Mouse (Mus musculus): ENCODE data around the gene Rnaseh1.

The Rnaseh1 gene

DNA sequence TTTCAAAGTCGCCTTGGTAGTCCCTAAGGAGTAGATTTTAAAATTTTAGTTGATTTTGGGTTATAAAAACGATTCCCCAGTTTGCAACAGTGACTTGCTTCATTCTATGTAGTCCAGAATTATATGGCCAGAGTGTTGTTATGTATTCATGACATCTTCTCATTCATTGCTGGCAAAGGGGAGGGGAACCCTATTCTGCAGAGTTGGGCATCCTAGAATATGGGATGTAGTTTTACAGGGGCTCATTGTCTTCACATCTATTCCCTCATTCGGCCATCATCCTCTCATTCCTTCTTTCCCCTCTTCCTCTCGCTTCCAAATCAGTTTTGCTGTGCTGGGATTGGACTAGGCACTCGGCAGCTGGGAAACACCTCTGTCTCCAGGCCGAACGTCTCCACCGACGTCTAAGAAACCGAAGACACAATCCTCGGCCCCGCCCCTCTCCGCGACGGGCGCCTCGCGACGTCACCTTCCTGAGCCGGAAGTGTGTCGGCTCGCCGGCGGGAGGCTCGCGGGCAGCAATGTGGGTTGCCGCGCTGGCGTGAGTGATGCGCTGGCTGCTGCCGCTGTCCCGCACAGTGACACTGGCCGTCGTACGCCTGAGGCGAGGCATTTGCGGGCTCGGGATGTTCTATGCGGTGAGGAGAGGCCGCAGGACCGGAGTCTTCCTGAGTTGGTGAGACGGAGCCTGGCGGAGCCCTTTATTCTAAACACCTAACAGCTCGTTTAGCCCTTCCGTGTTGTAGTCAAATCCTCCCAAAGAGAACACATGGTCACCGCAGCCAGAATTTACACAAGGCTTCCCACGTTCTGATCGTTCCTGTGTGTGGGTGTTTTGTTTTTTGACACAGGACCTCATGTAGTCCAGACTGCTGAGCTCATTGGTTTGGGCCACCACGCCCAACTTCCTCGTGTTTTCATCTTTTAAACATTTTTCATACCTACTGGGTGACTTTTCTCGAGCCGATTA lies at the start of gene Rnaseh1:
Gene Rnaseh1 (plus strand): TSS at position 462 of the 970 bp plus-strand sequence.
- DNase-seq (ENCODE audit: extremely low read depth, low read depth, low spot score): no peak

DNA sequence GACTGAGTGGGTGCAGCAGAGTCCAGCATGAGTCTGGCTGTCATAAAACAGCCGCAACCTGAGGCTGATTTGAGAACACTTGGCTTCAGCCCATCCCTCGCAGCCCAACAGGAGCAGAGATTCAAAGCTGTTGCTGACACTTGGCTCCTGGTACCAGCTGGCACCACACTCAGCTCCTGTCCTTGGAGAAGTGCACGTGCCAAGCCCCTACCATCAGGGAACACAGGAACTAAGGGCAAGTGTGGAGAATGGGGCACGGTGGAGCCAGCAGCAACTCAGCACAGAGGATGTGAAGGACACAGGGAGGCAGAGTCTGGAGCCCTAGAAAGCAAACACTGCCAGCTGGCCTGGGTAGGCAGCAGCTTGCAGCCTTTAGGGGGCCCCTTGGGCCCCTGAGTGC lies 47.1 kb upstream of the Rnaseh1 start:
- no peak for DNase-seq (ENCODE audit: extremely low read depth, low read depth, low spot score)

DNA sequence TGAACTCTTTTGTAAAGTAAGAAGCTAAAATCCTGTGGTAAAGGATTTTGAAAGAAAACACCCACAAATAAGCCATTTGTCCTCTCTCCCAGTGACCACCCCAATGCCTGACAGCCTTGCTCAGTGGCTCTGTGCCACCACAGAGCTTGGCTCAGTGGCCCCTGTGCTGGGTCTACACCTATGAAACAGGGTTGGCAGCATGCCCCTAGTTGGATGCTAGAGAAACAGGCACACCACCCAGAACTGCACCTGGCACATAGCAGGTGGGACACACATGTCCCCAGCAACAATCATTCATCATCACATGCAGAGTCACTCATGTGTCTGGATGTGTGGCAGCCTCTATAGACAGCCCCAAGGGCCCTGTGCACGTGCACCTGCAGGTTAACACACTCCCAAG lies 45.9 kb upstream of the Rnaseh1 start:
- DNase-seq (ENCODE audit: extremely low read depth, low read depth, low spot score): no peak

DNA sequence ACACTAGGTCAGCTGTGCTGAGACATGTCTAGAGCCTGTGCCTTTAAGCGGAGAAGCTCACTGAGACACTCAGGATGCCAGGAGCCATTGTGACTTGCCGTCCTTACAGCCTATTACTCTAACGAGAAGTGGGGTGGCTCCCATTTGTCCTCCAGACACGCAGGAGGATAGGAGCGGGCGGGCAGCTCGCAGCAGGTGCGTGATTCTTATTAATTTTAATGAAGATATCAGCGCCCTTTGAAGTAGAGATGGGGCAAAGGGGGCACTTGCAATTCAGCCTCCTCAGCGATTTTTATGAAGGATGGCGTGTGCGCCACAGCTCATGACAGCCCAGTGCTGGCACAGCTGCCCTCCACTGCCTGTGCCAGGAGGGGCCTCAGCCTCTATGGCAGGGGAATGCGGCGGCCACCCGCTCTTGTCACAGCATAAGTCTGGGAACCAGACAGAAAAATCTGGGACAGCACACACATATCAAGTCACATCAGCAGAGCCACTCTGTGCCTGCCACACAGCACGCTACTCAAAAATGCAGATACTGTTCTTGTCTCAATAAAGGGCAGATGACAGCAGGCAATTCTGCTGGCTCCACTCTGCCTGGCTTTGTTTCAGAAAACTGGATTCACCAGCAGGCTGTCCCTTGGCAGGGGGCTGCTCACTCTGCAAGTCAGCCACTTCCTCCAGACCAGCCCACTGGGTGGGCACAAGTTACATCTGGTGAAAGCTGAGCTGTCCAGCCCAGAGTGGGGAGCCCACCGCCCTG lies 41.7 kb upstream of the Rnaseh1 start:
- no peak for DNase-seq (ENCODE audit: extremely low read depth, low read depth, low spot score)

DNA sequence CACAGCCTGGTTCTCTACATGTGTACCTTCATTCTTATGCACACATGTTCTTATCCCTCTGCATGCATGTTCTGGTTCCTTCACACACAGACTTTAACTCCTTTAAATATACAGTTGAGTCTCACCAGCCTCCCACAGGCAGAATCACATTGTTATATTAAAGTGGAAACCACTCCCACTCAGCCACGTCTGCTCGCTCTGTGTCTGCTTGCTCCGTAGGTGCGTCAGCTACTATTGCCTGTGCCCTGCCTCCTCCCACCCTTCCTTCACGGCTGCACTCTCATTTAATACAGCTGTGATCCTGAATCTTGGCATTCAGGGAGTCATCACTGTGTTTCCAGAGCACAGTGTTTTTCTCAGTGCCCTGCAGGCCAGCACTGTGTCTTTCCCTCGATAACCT lies 37.0 kb upstream of the Rnaseh1 start:
- DNase-seq (ENCODE audit: extremely low read depth, low read depth, low spot score): no peak

DNA sequence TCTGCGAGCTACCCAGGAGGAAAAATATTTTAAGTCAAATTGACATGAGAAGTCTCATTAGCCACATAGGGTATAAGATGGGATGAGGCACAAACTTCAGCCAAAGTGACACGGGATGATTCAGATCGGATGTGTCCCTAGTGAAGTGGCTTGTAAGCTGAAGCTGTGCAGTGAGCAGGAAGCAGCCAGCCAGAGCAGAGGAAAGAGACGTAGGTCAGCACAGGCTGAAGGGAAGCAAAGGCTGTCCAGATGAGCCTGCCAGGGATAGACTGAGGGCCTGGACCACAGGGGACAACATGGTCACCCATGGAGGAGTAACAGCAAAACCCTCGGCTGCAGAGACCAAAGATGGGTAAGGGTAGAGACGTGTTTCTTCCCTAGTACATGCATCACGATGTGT lies 35.0 kb upstream of the Rnaseh1 start:
- DNase-seq (ENCODE audit: extremely low read depth, low read depth, low spot score): no peak

DNA sequence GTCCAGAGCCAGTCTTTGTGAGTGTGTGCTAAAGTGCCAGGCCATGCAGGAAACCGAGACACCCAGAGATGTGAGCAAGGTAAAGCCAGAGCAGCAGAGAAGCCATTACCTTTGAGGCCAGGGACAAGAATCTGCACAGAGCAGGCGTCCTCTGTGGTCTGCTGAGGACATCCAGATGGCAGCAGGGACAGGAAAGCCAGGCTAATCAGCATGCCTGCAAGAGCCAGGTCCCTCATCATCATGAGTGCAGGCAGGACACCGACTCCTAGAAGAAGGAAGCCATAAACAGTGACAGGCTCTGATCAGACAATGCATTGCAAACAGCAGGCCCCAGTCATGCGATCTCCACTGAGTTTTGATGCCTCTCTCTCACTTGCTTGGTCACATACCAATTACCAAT lies 32.1 kb upstream of the Rnaseh1 start:
- no peak for DNase-seq (ENCODE audit: extremely low read depth, low read depth, low spot score)

DNA sequence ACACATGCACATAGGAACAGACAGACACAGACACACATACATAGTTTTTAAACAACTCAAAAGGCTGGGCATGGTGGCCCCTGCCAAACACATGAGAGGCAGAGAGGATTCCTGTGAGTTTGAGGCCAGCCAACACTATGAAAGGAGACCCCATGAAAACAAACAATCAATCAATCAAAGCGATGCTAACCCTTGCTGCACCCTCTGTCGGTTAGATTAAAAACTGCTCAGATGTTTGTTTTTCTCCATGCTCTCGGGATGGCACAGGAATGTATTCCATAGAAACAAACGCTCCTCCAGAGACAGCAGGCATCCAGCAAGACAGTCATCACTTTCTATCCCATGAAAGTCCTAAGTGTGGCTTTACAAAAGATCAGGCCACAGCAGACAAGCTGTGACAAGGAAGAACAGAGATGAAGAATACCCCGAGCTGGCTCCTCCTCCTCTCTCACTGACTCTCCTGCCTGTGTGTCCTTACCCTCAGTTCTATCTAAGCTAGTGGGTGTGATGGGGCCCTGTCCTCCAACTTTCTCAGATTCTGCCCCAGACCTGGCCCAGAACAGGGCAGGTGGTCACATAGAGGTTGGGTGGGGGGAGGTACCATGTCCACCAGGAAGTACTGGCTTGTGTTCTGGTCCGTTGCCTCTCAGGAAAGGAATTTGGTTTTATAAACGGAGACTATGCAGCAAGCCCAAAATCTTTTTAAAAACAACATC lies 27.8 kb upstream of the Rnaseh1 start:
- no peak for DNase-seq (ENCODE audit: extremely low read depth, low read depth, low spot score)

DNA sequence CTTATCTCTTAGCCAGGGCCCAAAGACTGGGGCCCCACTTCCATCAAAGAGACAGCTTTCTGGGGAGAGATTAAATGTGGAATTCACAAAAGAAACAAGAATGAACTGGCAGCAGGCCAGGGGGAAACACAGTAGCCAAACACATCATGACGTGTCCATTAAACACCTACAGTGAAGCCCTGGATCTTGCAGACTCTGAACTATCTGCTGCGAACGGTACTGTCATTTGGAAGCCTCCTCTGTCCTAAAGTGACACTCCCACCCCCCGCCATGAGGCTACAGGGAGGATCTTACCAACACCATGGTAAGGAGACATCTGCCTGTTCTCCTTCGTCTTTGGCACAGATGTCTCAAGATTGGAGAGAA lies 27.3 kb upstream of the Rnaseh1 start:
- DNase-seq (ENCODE audit: extremely low read depth, low read depth, low spot score): no peak

DNA sequence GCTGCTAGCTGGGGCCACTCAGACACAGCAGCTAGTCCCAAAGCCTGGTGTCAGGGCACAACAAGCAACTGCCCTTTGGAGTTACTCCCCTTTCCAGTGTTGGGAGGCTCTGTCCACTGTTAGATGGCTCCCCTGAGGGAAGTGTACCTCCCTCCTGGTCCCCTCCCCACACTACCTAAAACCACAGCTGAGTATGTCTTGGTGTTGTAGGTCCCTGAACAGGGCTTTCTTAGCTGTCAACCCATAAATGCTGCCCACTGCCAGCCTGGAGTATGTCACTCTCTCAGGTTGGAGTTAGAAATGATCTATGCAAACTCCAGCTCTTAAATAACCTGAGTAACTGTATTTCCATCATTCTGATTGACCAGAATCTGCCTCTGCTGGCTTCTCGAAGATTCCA lies 26.8 kb upstream of the Rnaseh1 start:
- DNase-seq (ENCODE audit: extremely low read depth, low read depth, low spot score): no peak

DNA sequence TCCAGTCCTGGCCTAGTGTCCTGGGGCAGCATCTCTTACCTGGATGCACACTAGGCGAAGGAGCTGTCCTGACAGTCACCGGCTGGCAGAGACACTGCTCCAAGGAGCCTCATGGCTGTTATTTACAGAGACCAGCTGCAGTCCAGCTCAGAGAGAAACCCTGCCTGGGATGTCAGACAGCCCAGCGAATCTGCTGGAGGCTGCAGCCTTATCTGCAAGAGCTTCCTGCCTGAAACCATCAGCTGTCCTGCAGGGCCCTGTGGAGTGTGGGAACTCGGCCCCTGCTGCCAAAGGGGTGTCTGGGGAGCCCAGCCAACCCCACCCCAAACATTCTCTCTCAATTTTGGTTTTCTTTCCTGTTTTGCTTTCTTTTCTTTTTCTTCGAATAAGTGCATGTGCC lies 26.2 kb upstream of the Rnaseh1 start, which contains the start of gene Colec11:
Gene Colec11 (minus strand): TSS at position 183 of the 400 bp plus-strand sequence.
- no peak for DNase-seq (ENCODE audit: extremely low read depth, low read depth, low spot score)

DNA sequence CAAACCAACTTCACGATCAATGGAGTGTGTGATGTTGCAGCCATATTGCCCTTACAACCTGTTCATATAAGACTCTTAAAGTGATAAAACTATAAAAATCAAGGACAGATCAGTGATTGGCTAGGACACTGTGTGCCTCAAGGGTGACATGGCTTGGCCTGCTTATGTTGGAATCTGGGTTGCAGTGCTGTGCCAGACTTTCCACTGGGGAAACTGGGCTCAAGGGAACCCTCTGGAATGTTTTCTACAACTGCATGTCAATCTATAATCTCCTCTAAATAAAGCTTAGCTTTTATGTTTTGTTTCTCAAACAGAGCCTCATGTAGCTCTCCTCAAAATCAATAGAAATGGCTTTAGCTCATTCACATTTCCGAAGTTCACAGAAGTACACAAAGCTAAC lies 25.2 kb upstream of the Rnaseh1 start:
- DNase-seq (ENCODE audit: extremely low read depth, low read depth, low spot score): peak; percentile 19

DNA sequence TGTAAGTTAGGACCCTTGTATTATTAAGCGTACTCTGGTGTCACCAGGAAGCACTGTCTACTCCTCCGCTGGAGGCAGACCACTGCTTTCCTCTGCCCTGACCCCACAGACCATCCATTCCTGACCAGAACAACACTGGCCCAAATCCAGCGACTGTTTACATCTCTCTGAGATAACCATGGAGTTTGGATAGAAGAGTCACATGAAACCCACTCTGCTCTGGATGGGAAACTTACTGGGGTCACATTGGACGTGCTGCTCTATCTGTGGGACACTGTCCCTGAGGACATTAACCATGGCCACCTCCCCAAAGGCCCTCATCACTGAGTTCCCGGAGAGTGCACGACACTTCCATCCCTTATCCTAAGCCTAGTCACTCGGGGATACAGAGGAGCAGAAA lies 24.0 kb upstream of the Rnaseh1 start:
- no peak for DNase-seq (ENCODE audit: extremely low read depth, low read depth, low spot score)

DNA sequence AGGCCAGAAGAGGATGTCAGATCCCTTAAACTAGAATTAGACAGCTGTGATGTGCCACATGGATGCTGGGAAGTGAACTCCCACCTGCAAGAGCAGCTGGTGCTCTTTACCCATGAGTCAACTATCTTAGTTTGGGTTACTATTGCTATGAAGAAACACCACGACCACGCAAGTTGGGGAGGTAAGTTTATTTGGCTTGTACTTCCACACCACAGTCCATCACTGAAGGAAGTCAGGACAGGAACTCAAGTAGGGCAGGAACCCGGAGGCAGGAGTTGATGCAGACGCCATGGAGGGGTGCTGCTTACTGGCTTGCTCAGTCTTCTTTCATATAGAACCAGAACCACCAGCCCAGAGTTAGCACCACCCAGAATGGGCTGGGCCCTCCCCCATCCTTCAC lies 22.3 kb upstream of the Rnaseh1 start:
- DNase-seq (ENCODE audit: extremely low read depth, low read depth, low spot score): no peak

DNA sequence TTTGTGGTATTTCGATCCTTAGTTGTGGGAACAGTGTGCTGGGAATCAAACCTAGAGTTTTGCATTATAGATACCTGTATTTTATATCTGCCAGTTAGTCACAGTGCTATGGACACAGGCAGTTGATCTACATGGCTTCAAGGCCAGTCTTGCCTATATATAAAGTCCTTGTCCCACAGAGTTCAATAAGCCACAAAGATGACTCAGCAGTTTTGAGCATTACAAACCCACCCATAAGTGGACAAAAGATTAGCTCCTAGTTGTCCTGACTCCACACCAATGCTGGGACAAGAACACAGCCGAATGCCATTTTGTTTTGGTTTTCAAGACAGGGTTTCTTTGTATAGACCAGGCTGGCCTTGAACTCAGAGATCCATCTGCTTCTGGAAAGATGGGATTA lies 21.0 kb upstream of the Rnaseh1 start:
- DNase-seq (ENCODE audit: extremely low read depth, low read depth, low spot score): no peak

DNA sequence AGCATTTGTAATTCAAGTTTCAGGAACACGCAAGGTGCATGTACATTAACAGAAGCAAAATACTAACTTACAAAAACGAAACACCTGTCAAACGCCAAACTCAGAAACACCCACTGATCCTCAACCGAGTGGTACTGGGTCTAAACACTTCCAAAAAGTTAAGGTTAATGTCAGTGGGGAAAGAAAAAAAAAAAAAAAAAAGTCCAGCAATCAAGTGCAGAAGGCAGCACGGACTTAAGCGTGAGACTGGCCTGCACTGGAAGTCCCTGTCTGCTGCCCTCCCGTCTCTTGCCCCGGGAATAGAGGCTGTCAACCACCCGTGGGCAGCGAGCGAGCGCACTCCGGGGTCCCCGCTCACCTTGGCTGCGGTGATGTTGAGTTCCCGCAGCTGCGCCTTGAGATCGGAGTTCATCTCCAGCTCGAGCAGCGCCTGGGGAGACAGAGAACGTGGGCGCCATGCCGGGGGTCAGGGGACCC lies 14.3 kb upstream of the Rnaseh1 start:
- DNase-seq (ENCODE audit: extremely low read depth, low read depth, low spot score): no peak

DNA sequence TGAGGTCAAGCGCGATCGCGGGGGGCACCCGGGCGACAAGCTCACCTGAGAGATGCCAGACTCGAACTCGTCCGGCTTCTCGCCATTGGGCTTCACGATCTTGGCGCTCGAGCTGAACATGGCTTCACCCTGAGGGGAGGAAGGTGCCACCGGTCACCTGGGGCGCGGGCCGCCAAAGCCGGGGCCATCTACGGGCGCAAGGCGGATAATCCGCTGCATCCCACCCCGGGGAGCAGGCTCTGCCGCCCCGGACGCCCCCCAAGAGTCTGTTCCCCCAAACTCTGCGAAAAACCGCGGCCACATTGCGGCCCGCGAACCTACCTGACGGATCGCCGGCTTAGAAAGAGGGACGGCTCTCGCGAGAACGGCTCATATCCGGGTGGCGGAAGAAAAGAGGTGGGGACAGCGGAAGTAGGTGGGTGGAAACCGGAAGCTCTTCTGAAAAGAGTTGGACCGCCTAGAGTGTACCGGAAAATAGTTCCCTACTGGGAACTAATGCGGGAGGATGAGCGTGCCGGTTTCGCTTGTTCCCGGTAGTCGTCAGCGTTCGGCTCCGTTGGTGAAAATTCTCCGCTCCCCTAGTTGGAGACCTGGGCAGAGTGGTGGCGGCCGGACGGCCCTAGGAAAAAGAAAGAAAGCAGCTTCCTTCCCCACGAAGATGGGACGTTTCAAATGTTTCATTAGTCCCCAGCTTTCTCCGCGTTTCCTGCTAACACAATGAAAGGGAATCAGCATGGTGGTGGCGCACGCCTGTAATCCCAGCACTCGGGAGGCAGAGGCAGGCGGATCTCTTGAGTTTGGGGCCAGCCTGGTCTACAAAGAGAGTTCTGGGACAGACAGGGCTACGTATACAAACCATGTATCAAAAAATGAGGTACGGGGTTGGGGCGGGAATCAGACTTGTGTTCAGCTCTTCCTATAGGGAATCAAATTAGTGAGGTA lies 13.6 kb upstream of the Rnaseh1 start, which contains the start of gene Rps7:
Gene Rps7 (minus strand): TSS at position 419 of the 942 bp plus-strand sequence.
- DNase-seq (ENCODE audit: extremely low read depth, low read depth, low spot score): peak; percentile 67

DNA sequence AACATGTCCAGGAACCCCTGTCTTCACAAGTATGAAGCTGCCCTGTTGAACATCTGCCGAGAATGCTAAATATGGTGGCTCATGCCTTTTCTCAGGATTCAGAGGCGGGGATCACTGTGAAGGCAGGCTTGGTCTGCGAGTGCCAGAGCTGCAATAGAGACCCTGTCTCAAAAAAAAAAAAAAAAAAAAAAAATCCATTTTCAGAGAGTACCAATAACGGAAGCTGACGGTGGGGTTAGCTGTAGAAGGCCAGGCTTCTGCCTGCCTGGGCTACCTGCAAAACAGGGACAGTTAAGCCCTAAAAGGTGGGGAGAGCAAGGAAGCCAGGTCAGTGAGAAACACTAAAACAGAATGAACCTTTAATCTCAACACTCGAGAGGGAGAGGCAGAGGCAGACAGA lies 12.9 kb upstream of the Rnaseh1 start:
- DNase-seq (ENCODE audit: extremely low read depth, low read depth, low spot score): no peak

DNA sequence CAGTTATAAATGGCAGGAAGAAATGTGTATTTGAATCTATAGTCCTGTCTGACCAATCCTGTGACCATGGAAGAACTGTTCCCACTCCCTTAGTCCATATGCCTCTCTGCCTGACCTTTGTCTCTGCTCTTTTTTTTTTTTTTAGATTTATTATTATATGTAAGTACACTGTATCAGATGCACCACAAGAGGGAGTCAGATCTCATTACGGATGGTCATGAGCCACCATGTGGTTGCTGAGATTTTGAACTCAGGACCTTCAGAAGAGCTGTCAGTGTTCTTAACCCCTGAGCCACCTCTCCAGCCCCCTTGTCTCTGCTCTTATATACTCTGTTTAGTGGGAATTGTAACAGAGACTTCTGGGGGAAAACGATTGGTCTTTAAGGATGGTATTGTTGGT lies 10.6 kb upstream of the Rnaseh1 start:
- no peak for DNase-seq (ENCODE audit: extremely low read depth, low read depth, low spot score)

DNA sequence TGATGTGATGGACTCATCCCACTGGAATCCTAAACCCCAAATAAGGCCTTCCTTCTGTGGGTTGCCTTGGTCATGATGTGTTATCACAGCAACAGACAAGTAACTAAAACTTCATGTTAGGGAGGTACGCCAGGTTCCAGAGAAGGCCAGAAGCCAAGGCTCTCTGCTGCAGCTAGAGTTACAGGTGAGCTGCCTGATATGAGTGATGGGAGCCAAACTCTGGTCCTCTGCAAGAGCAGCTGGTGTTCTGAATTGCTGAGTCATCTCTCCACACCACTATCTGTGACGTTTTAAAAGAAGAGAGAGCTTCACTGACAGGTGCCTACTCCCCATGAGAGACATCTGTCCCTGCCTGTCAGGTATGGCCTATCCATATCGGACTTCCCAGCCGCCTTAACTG lies 13.2 kb downstream of the Rnaseh1 start:
- no peak for DNase-seq (ENCODE audit: extremely low read depth, low read depth, low spot score)

Measured in fat pad, adult 2 months (tissue).